Mouse (Mus musculus): Measurements from ENCODE around the gene Atxn7l2. TPM values are rescaled to one million over a fixed set of nuclear protein-coding genes. Genes with fewer than 3 reads are reported as not detected.

The Atxn7l2 gene
- polyA plus RNA-seq, 1 experiment = 25.9 TPM

DNA sequence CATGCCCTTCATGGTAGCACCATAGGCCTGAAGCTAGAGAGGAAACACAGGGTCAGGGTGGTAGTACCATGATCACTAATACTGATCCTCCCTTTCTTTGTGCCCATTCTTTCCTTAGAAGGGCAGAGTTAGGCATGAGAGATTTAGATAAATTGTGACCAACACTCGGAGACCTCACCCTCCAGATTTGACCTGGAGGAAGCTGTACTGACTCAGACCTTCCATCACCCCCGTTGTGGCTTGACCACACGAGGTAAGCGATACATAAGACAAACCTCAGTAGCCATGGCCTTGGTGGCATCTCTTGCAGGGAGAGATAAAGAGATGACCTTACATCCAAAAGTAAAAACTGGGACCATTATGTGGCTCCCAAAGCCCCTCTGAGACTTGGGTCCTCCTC, 15.4 kb downstream of the Atxn7l2 start:
- no peak overlapping the region for H3K4me3 ChIP-seq (replicated peaks; ENCODE audit: insufficient read depth, low read depth, low read length)
- DNase-seq = no peak
- no peaks in the 10 kb centered on the region for H3K27me3 ChIP-seq (ENCODE audit: control insufficient read depth, insufficient read depth, low read length)
- peaks cover 42% of the 10 kb centered on the region for H3K4me1 ChIP-seq (ENCODE audit: control insufficient read depth, insufficient read depth, low read length)
- peak overlapping the region; percentile 92; the same call in 1 of the 2 replicates for H3K27ac ChIP-seq (ENCODE audit: insufficient read depth, low read length)
- TF ChIP-seq POLR2A (IDR thresholded peaks at IDR 0.05; ENCODE audit: borderline replicate concordance, insufficient read depth, low read length) (no peak), CTCF (IDR thresholded peaks at IDR 0.05; ENCODE audit: borderline replicate concordance, insufficient read depth, low read depth, low read length) (no peak)
- WGBS = 89% methylated on average over 4 of the region's 4 CpGs

DNA sequence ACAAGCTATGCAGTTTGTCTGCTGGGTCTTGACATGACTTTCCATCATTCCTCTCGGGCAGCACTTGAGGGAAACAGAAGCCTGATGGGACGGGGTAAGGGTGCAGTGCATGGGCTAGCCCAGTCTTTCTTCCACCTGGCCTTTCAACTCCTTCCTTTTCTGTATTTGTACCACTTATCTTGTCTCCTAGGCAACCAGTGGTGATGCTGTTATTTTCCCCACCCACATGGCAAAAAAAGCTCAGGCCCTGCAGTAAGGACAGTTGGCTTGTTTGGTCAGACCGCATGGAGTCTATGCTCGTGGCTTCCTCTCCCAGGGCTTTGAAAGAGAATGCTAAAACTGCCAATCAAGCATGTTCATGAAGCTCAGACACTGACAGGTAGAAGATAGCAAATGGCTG, 17.0 kb downstream of the Atxn7l2 start:
- no peak overlapping the region for H3K4me3 ChIP-seq (replicated peaks; ENCODE audit: insufficient read depth, low read depth, low read length)
- H3K27me3 ChIP-seq (ENCODE audit: control insufficient read depth, insufficient read depth, low read length) = no peaks in the 10 kb centered on the region
- TF ChIP-seq CTCF (IDR thresholded peaks at IDR 0.05; ENCODE audit: borderline replicate concordance, insufficient read depth, low read depth, low read length) (no peak), POLR2A (IDR thresholded peaks at IDR 0.05; ENCODE audit: borderline replicate concordance, insufficient read depth, low read length) (no peak)
- no peak overlapping the region for H3K27ac ChIP-seq (ENCODE audit: insufficient read depth, low read length)
- WGBS = 71% methylated on average over 4 of the region's 4 CpGs
- H3K4me1 ChIP-seq (ENCODE audit: control insufficient read depth, insufficient read depth, low read length) = peaks cover 50% of the 10 kb centered on the region
- DNase-seq = no peak

DNA sequence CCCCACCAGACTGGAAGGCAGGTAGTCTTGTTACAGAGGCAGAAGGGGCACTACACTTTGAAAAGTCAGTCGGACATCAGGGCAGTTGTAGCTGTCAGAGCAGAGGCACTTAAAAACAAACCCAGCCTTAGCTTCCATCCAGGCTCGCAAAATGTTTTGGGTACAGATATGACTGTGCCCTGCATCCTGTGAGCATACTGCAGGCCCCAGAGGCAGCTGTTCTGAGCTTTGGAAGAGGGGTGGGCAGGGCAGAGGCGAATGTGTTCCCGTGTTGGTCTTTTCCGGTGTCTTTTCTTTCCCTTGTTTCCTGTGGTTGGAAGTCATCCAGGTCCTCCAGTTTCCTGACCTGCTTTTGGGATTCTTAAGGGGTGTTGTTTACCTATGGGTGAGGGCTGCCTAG, 20.8 kb downstream of the Atxn7l2 start:
- peak overlapping the region; percentile 9 for H3K4me3 ChIP-seq (replicated peaks; ENCODE audit: insufficient read depth, low read depth, low read length)
- 0 out of 2 replicates have a peak overlapping the region, but pooled peaks have one; percentile 6 for H3K27ac ChIP-seq (ENCODE audit: insufficient read depth, low read length)
- peaks cover 41% of the 10 kb centered on the region for H3K4me1 ChIP-seq (ENCODE audit: control insufficient read depth, insufficient read depth, low read length)
- peak in 1 of 2 experiments; percentile 25 for DNase-seq
- 38% methylated on average over 5 of the region's 5 CpGs for WGBS
- H3K27me3 ChIP-seq (ENCODE audit: control insufficient read depth, insufficient read depth, low read length) = no peaks in the 10 kb centered on the region
- no peak for TF ChIP-seq POLR2A (IDR thresholded peaks at IDR 0.05; ENCODE audit: borderline replicate concordance, insufficient read depth, low read length)
- TF ChIP-seq CTCF (IDR thresholded peaks at IDR 0.05; ENCODE audit: borderline replicate concordance, insufficient read depth, low read depth, low read length) = no peak

DNA sequence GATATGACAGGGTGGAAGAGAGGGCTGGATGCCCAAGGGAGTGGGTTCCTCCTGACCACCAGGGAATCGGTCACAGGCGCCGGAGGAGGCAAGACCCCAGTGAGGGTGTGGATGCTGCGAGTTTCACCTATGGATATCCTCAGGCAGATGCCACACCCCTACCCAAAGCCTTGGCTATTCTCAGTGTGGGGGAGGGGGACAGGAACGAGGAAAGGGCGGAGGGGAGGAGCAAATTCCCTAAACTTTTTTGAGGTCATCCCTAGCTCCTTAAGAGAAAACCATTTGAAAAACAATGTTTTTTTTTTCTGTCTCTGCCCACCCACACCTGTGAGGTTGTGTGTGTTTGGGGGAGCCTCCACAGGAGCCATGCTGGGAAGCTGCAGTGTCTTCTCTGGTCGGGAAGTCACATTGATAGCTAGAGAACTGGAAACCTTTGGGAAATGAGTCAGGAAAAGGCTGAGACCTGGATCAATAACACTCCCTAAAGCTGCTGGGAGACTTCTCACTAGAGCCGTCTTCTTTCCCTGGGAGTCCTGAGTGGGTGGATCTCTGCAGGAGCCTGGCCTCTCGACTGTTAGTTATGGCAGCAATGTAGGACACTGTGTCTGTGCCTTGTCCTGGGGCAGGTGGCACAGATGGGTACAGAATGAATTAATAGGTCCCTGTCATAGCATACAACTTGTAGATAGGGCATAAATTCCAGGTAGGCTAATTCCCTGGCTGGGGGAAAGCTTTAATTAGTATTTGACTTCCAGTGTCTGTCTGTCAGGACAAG, 21.8 kb downstream of the Atxn7l2 start:
- Histone ChIP-seq H3K27ac (ENCODE audit: insufficient read depth, low read length) (0 out of 2 replicates have a peak overlapping the region, but pooled peaks have one; percentile 6), H3K27me3 (ENCODE audit: control insufficient read depth, insufficient read depth, low read length) (no peaks in the 10 kb centered on the region), H3K4me3 (replicated peaks; ENCODE audit: insufficient read depth, low read depth, low read length) (peak overlapping the region; percentile 4), H3K4me1 (ENCODE audit: control insufficient read depth, insufficient read depth, low read length) (peaks cover 39% of the 10 kb centered on the region)
- DNase-seq = peak; percentile 57 to 70
- TF ChIP-seq CTCF (IDR thresholded peaks at IDR 0.05; ENCODE audit: borderline replicate concordance, insufficient read depth, low read depth, low read length) (no peak), POLR2A (IDR thresholded peaks at IDR 0.05; ENCODE audit: borderline replicate concordance, insufficient read depth, low read length) (no peak)
- WGBS = 59% methylated on average over 9 of the region's 9 CpGs

GRCm38 (mm10) chr3:108187111-108187795, 23.5 kb downstream of the Atxn7l2 start:
- H3K4me1 ChIP-seq (ENCODE audit: control insufficient read depth, insufficient read depth, low read length) = peaks cover 34% of the 10 kb centered on the region
- H3K27ac ChIP-seq (ENCODE audit: insufficient read depth, low read length) = no peak overlapping the region
- peak overlapping the region; percentile 87 for H3K4me3 ChIP-seq (replicated peaks; ENCODE audit: insufficient read depth, low read depth, low read length)
- H3K27me3 ChIP-seq (ENCODE audit: control insufficient read depth, insufficient read depth, low read length) = no peaks in the 10 kb centered on the region
- WGBS = 24% methylated on average over 20 of the region's 20 CpGs
- TF ChIP-seq CTCF (IDR thresholded peaks at IDR 0.05; ENCODE audit: borderline replicate concordance, insufficient read depth, low read depth, low read length) = no peak
- no peak for TF ChIP-seq POLR2A (IDR thresholded peaks at IDR 0.05; ENCODE audit: borderline replicate concordance, insufficient read depth, low read length)
- peak; percentile 26 to 40 for DNase-seq

DNA sequence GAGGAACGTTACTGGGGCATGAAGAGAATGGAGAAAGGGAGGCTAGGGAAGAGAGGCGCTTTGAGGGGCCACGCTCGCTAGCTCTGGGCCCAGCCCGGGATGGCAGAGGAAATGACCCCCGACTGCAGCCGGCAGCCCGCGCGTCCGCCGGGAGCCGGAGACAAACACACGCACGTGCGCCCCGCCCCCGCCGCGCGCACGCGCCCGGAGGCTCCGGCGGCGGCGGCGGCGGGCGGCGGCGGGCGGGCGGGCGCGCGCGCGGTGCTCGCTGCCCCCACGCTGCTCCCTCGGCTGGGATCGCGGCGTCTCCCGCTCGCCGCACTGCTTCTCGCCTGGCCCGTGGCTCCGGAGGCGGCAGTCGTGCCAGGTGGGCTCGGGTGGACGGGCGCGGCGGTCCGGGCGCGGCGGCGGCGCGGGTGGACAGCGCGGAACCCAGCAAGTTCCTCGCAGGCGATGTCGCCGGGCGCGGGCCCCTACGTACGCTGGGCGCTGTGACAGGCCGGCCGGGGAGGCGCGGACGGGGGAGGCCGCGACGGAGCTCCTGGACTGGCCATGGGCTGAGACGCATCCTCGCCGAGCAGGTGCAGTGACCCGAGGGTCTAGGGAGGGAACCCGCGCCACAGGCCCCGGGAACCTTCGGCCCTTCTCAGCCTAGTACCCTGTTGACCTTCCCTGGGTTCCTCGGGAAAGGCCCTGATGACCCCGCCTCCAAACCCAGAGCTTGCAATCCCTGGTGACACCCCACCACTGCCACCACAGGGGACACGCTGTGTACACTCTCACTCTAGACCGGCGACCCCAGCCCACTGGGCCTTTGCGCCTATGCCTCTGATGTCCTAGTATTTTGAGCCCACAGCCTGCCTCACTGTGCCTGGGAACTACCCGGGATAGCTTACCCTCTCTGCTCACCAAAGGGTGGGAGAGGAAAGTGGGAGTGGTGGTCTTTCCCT, 24.4 kb downstream of the Atxn7l2 start, which contains the start of gene Amigo1:
Gene Amigo1, plus strand, starts transcription at position 238 of the 950 bp plus-strand sequence.
- no peaks in the 10 kb centered on the region for H3K27me3 ChIP-seq (ENCODE audit: control insufficient read depth, insufficient read depth, low read length)
- TF ChIP-seq CTCF (IDR thresholded peaks at IDR 0.05; ENCODE audit: borderline replicate concordance, insufficient read depth, low read depth, low read length) (no peak), POLR2A (IDR thresholded peaks at IDR 0.05; ENCODE audit: borderline replicate concordance, insufficient read depth, low read length) (peak; percentile 55)
- peak within 1 kb of the TSS; percentile 87 for H3K4me3 ChIP-seq (replicated peaks; ENCODE audit: insufficient read depth, low read depth, low read length)
- peaks cover 34% of the 10 kb centered on the region for H3K4me1 ChIP-seq (ENCODE audit: control insufficient read depth, insufficient read depth, low read length)
- 2% methylated on average over 98 of the region's 100 CpGs for WGBS
- H3K27ac ChIP-seq (ENCODE audit: insufficient read depth, low read length) = peak within 1 kb of the TSS; percentile 82; the same call in 1 of the 2 replicates
- DNase-seq = peak; percentile 69 to 82
